Mouse (Mus musculus): ENCODE data around the gene Ap4b1. TPM values are rescaled to one million over a fixed set of nuclear protein-coding genes. Genes with fewer than 3 reads are reported as not detected.

Ap4b1 gene
- polyA plus RNA-seq (2015; fragmentation: Nextera tagmentation; extraction: Ambion mirVana) = 24.1 and 25.0 TPM in 2 replicates

- Histone ChIP-seq H3K4me3 (replicated peaks) (peak within 1 kb of the TSS; percentile 82), H3K27me3 (no peaks in the 10 kb centered on the region), H3K9ac (replicated peaks) (peak within 1 kb of the TSS; percentile 85), H3K4me1 (replicated peaks) (peaks cover 19% of the 10 kb centered on the region), H3K27ac (peak within 1 kb of the TSS; percentile 89), H3K36me3 (peaks cover 28% of the 10 kb centered on the region), H3K9me3 (no peaks in the 10 kb centered on the region), H3K4me2 (replicated peaks) (peak within 1 kb of the TSS; percentile 87)
- ATAC-seq = peak; percentile 99
- under 1% methylated on average over 62 of the region's 70 CpGs for WGBS
These were observed at the start of gene Ap4b1, which contains the start of the genes Dclre1b and Gm43064 for GRCm38 (mm10) chr3:103808891-103809798. Gene Ap4b1, plus strand, starts transcription at chr3:103809520. Gene Dclre1b, minus strand, starts transcription at chr3:103809444. Gene Gm43064, plus strand, starts transcription at chr3:103809573.

GRCm38 (mm10) chr3:103766789-103767188 lies 42.5 kb upstream of the Ap4b1 start:
- Histone ChIP-seq H3K36me3 (peaks cover 27% of the 10 kb centered on the region), H3K27me3 (no peaks in the 10 kb centered on the region), H3K4me3 (replicated peaks) (no peak overlapping the region), H3K27ac (no peak overlapping the region), H3K9ac (replicated peaks) (no peak overlapping the region), H3K4me1 (replicated peaks) (no peaks in the 10 kb centered on the region), H3K4me2 (replicated peaks) (no peak overlapping the region), H3K9me3 (no peaks in the 10 kb centered on the region)
- 59% methylated on average over 3 of the region's 3 CpGs for WGBS
- no peak for ATAC-seq

GRCm38 (mm10) chr3:103771531-103772130 lies 37.7 kb upstream of the Ap4b1 start:
- no peak for ATAC-seq
- no peak overlapping the region for H3K27ac ChIP-seq
- H3K4me1 ChIP-seq (replicated peaks) = 0 out of 2 replicates have a peak, but pooled peaks cover 2% of the 10 kb centered on the region
- WGBS = 76% methylated on average over 9 of the region's 9 CpGs
- no peak overlapping the region for H3K4me3 ChIP-seq (replicated peaks)
- H3K36me3 ChIP-seq = peaks cover 18% of the 10 kb centered on the region
- H3K27me3 ChIP-seq = no peaks in the 10 kb centered on the region
- H3K4me2 ChIP-seq (replicated peaks) = no peak overlapping the region
- no peaks in the 10 kb centered on the region for H3K9me3 ChIP-seq
- H3K9ac ChIP-seq (replicated peaks) = no peak overlapping the region

- no peak for ATAC-seq
- Histone ChIP-seq H3K4me1 (replicated peaks) (0 out of 2 replicates have a peak, but pooled peaks cover 2% of the 10 kb centered on the region), H3K27ac (no peak overlapping the region), H3K4me3 (replicated peaks) (no peak overlapping the region), H3K4me2 (replicated peaks) (no peak overlapping the region), H3K27me3 (no peaks in the 10 kb centered on the region), H3K9ac (replicated peaks) (no peak overlapping the region), H3K36me3 (peaks cover 29% of the 10 kb centered on the region), H3K9me3 (no peaks in the 10 kb centered on the region)
- 80% methylated on average over 4 of the region's 4 CpGs for WGBS
These were observed 36.5 kb upstream of the Ap4b1 start for GRCm38 (mm10) chr3:103772846-103773245.

- ATAC-seq = no peak
- Histone ChIP-seq H3K9me3 (no peaks in the 10 kb centered on the region), H3K27me3 (no peaks in the 10 kb centered on the region), H3K27ac (no peak overlapping the region), H3K36me3 (peaks cover 29% of the 10 kb centered on the region), H3K4me2 (replicated peaks) (no peak overlapping the region), H3K4me3 (replicated peaks) (no peak overlapping the region), H3K4me1 (replicated peaks) (0 out of 2 replicates have a peak, but pooled peaks cover 2% of the 10 kb centered on the region), H3K9ac (replicated peaks) (no peak overlapping the region)
- WGBS = 82% methylated on average over 3 of the region's 3 CpGs
These were observed 35.8 kb upstream of the Ap4b1 start for GRCm38 (mm10) chr3:103773508-103773907.

- H3K9ac ChIP-seq (replicated peaks) = no peak overlapping the region
- H3K27me3 ChIP-seq = no peaks in the 10 kb centered on the region
- ATAC-seq = no peak
- peaks cover 25% of the 10 kb centered on the region for H3K36me3 ChIP-seq
- H3K27ac ChIP-seq = no peak overlapping the region
- no peak overlapping the region for H3K4me3 ChIP-seq (replicated peaks)
- no peaks in the 10 kb centered on the region for H3K9me3 ChIP-seq
- H3K4me2 ChIP-seq (replicated peaks) = no peak overlapping the region
- H3K4me1 ChIP-seq (replicated peaks) = 0 out of 2 replicates have a peak, but pooled peaks cover 2% of the 10 kb centered on the region
- 84% methylated on average over 15 of the region's 15 CpGs for WGBS
These were observed 35.3 kb upstream of the Ap4b1 start for GRCm38 (mm10) chr3:103774009-103774408.

- Histone ChIP-seq H3K9ac (replicated peaks) (no peak overlapping the region), H3K4me3 (replicated peaks) (no peak overlapping the region), H3K4me2 (replicated peaks) (no peak overlapping the region), H3K27ac (no peak overlapping the region), H3K9me3 (no peaks in the 10 kb centered on the region), H3K36me3 (peaks cover 21% of the 10 kb centered on the region), H3K4me1 (replicated peaks) (no peaks in the 10 kb centered on the region), H3K27me3 (no peaks in the 10 kb centered on the region)
- no peak for ATAC-seq
- 90% methylated on average over 11 of the region's 11 CpGs for WGBS
These were observed 31.4 kb upstream of the Ap4b1 start for GRCm38 (mm10) chr3:103777940-103778339.

- Histone ChIP-seq H3K27me3 (no peaks in the 10 kb centered on the region), H3K27ac (no peak overlapping the region), H3K9me3 (no peaks in the 10 kb centered on the region), H3K4me3 (replicated peaks) (no peak overlapping the region), H3K9ac (replicated peaks) (no peak overlapping the region), H3K4me1 (replicated peaks) (no peaks in the 10 kb centered on the region), H3K4me2 (replicated peaks) (no peak overlapping the region), H3K36me3 (peaks cover 21% of the 10 kb centered on the region)
- ATAC-seq = no peak
- 89% methylated on average over 6 of the region's 6 CpGs for WGBS
These were observed 30.7 kb upstream of the Ap4b1 start for GRCm38 (mm10) chr3:103778660-103779059.

- Histone ChIP-seq H3K27me3 (no peaks in the 10 kb centered on the region), H3K9me3 (no peaks in the 10 kb centered on the region), H3K4me2 (replicated peaks) (no peak overlapping the region), H3K36me3 (peaks cover 18% of the 10 kb centered on the region), H3K4me3 (replicated peaks) (no peak overlapping the region), H3K4me1 (replicated peaks) (no peaks in the 10 kb centered on the region), H3K9ac (replicated peaks) (no peak overlapping the region), H3K27ac (no peak overlapping the region)
- WGBS = 79% methylated on average over 7 of the region's 7 CpGs
- no peak for ATAC-seq
These were observed 30.1 kb upstream of the Ap4b1 start for GRCm38 (mm10) chr3:103779183-103779582.

GRCm38 (mm10) chr3:103780271-103780670 lies 29.0 kb upstream of the Ap4b1 start:
- ATAC-seq = no peak

GRCm38 (mm10) chr3:103780777-103781176 lies 28.5 kb upstream of the Ap4b1 start:
- no peak overlapping the region for H3K4me2 ChIP-seq (replicated peaks)
- no peak for ATAC-seq
- no peaks in the 10 kb centered on the region for H3K27me3 ChIP-seq
- H3K27ac ChIP-seq = no peak overlapping the region
- no peaks in the 10 kb centered on the region for H3K9me3 ChIP-seq
- peaks cover 13% of the 10 kb centered on the region for H3K36me3 ChIP-seq
- H3K4me3 ChIP-seq (replicated peaks) = no peak overlapping the region
- H3K9ac ChIP-seq (replicated peaks) = no peak overlapping the region
- 82% methylated on average over 5 of the region's 5 CpGs for WGBS
- no peaks in the 10 kb centered on the region for H3K4me1 ChIP-seq (replicated peaks)

More at GRCm38 (mm10) chr3:103780271-103780670, 29.0 kb upstream of the Ap4b1 start:
- Histone ChIP-seq H3K9ac (replicated peaks) (no peak overlapping the region), H3K36me3 (peaks cover 18% of the 10 kb centered on the region), H3K4me2 (replicated peaks) (no peak overlapping the region), H3K4me1 (replicated peaks) (no peaks in the 10 kb centered on the region), H3K27ac (no peak overlapping the region), H3K4me3 (replicated peaks) (no peak overlapping the region), H3K9me3 (no peaks in the 10 kb centered on the region), H3K27me3 (no peaks in the 10 kb centered on the region)
- WGBS = 94% methylated on average over 3 of the region's 3 CpGs
